Mouse (Mus musculus): ENCODE data around the gene Flnb. TPM values are rescaled to one million over a fixed set of nuclear protein-coding genes. Genes with fewer than 3 reads are reported as not detected.

The Flnb gene
- total RNA-seq, 2 experiments from 2014 or later: 21.8 to 22.6 TPM

DNA sequence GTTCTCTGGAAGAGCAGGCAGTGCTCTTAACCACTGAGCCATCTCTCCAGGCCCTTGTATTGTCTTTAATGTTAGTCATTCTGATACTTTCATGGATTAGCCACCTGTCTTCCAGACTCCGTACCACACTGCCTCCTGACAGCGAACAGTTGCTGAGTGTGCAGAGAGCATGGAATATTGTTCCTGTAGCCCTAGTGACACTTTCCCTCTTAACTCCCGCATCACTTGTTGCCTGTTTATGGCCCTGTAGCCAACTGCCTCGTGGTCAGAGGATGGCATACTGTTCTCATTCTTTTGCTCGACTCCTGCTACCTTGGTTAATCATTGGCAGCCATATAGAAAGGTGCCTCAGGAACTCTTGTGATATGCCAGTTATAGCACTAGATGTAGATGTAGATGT is 45.4 kb downstream of the Flnb start:
- no peak for DNase-seq

DNA sequence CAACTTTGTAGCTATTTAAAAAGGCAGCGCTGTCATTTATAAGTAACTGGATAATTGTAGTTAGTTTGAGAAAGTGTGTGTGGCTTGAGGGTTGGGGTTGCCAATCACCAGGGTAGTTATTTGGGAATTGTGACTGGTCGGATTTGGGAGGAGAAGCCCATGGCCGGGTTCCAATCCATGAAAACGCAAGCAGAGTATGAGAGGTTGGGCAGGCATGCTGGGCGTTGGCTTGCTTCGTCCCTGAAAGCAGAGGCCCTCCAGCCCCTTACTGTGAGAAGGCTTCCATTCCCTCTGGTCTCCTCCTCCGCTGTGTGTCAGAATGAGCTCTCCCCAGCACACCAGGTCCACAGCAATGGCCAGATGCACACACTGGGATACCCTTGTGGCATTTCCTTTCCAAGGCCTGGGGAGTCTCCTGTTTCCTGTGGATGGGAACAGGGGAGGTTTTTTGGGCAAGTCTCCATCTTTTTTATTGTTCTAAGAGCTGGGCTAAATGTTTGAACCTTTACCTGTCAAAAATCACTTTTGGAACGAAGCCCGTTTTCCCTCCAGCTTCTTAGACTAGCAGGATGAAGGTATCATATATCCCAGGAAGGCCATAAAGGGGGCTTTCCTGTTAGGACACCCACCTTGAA is 46.2 kb downstream of the Flnb start:
- peak; percentile 48 to 65 for DNase-seq

DNA sequence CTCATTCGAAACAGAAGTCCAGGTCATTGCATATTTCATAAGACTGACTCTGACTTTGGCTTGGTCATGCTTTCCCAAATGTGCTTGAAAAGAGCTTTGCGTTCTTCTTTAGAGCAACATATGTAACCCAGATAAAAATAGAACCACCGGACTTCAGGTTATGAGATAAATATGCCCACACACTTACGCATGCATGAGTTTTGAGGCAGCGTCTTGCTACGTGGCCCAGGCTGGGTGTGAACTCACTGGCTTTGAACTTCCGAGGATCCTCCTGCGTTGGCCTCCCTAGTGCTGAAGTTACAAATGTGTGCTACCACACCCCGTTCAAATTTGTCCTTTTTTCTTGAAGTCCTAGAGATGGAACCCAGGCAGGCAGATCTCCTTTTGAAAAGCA is 46.7 kb downstream of the Flnb start:
- DNase-seq: no peak

DNA sequence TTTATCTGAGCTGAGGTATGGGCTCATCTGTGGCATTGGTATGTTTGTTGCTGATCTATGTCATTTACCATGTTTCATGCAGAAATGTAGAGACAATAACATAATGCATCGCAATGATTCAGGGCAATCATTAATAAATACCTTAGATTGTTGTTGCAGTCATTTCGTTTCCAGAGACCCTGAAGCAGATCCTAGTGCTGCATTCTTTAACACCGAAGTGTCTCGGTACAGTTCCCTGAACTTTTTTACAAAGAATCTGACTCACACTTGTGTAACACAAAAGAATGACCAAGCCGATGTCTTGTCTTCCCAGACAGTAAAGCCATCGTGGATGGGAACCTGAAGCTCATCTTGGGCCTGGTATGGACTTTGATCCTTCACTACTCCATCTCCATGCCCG is 49.5 kb downstream of the Flnb start:
- no peak for DNase-seq

DNA sequence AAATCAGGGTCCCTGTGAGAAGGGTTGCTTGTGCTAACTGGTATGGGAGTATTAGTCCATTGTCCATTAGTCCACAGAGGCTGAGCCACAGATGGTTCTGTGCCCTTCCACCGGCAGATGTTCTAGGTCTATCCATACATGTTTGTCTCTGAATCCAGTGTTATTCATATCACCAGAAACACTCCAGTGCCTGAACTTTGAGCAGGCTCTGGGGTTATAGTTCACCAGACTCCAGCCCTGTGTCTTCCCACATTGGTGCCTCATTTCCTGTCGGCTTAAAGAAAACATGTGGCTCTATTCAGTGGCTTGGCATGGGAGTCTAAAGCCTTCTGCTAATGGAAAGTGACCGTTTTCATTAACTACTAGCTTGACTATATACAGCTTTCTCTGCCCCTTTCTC is 50.1 kb downstream of the Flnb start:
- DNase-seq: no peak

DNA sequence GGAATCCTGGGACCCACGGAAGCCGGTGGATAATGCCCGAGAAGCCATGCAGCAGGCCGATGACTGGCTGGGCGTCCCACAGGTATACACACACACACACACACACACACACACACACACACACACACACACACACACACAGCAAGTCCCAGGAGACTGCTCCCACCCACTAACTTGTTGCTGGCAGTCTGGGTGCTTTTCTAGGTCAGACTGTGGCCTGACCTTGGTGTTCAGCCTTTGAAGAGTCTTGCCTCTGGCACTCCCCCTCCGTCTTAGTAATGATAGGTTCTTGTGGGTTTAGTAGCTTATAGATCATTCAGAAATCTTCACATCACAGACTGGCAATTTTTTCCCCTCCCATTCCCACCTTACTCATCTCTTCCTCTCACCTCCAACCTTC is 52.0 kb downstream of the Flnb start:
- DNase-seq: no peak

DNA sequence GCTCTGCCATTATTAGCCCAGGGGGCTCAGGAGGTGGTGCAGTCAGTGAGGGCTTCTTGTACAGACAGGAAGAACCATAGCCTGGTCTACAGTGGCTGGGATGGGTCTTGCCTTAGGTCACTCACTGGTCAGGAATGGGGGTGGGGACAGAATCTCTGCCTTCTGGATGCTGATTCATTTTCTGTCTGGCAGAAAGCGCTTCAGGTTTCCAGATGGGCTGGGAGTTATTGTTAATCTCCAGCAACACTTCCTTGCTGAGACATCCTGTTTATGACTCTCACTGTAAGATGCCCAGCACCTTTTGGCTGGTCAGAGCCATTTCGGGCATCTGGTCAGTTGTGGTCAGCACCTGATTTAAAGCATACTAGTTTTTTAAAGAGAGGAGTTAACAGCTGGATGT is 55.8 kb downstream of the Flnb start:
- peak in 1 of 2 experiments; percentile 51 for DNase-seq

DNA sequence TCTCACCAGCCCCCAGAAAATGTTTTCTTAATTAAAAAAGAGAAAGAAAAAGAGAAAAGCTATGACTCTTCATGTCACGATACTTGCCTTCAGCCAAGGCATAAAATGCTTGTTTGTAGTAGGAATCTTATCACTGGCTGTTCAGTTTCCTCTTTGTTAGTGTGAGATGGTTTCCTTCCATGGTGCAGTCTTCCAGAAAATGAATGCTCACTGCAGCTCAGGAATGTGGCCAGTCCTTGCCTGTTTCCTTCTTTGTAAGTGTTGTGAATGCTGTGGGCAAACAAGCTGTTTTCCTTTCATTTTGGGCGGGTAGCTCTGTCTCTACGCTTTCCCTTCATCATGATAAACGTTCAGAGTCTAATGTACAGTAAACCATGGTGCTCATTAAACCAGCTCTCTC is 56.7 kb downstream of the Flnb start:
- DNase-seq: no peak

DNA sequence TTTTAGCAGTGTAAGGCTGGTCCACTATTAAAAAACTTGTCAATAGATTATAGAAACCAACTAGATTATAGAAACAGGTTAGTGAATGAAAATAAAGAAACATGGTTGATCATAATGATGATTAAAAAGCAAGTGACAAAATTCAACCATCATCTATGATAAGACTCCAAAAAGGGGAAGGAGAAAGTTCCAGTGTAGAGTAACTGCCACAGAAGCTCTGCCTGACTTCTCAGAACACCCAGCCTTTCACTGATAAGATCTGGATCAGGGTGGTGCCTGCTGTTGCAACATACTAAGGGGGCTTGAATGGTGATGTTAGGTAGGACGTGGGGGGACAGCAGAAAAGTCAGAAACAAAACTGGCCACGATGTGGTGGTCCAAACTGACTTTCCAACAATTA is 60.2 kb downstream of the Flnb start:
- no peak for DNase-seq

DNA sequence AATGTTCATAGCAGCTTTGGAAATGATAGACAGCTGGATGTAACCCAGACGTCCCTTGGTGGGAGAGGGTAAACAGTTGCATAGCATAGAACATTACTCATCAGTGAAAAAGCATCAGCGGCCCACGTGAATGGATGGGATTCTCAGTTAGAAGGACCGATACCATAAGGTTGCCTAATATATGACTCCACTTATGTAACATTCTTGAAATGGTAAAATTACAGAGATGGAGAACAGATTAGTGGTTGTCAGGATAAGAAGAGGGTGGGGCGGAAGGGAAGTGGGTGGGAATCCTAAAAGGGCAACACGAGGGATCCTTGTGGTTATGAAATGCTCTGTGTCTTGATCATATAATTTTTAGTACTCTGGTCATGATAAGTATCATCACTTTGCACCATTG is 62.6 kb downstream of the Flnb start:
- no peak for DNase-seq

DNA sequence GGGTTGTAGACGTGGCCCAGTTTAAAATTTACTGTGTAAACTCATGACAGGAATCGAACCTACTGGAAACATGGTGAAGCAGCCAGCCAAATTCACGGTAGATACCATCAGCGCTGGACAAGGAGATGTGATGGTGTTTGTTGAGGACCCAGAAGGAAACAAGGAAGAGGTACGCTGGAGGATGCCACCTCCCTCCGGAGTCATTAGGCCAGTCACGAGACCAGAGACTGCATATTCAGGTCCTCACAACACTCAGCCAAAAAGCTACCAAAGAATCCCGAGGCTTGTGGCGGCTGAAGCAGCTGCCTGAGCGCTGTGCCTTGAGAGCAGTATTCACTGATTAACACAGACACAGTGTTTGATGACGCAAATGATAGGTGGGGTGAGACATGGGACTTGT is 63.8 kb downstream of the Flnb start:
- DNase-seq: no peak

DNA sequence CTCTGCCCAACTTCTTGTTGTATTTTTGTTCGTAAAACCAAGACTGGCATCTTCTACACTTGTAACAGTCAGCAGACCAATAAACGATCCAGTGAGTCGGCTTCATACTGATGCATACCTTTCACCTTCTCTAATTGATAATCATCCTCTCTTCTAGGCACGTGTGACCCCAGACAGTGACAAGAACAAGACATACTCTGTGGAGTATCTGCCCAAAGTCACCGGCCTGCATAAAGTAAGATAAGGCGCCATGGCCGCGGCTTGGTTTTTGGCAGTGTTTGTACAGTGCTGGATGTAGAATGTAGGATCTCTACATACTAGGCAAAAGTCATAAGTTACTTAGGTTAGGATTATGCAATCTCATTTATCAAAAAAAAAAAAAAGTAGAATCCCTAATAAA is 64.3 kb downstream of the Flnb start:
- no peak for DNase-seq

DNA sequence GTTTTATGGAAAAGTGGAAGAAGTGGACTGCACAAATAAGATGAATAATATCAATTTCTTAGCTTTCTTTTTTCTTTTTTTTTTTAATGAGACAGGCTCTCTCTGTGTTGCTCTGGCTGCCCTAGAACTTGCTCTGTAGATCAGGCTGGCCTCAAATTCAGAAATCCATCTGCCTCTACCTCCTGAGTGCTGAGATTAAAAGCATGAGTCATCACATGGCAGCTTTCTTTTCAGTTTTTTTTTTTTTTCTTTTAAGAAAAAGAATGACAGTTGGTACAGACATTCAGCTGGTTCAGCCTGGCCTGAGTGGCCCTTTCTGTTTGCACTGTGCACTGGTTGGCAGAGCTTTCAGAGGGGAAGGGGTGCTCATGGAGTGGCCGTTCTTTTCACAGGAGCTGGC is 66.4 kb downstream of the Flnb start:
- DNase-seq: no peak

DNA sequence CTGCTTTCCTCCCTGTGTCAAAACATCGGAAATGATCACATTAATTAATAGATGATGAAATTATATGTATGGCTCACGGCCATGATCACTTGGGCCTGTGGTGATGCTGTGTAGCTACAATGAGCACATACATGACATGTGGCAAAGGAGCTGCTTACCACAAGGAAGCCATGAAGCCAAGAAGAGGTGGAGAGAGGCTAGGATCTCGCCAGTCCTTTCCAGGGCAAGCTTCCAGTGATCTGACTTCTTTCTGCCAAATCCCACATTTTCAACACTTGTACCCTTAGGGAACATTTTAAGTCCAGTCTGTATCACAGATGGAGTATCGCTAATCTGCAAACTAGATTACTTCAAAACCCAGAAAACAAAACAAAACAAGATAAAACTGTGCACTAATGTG is 67.1 kb downstream of the Flnb start:
- no peak for DNase-seq

DNA sequence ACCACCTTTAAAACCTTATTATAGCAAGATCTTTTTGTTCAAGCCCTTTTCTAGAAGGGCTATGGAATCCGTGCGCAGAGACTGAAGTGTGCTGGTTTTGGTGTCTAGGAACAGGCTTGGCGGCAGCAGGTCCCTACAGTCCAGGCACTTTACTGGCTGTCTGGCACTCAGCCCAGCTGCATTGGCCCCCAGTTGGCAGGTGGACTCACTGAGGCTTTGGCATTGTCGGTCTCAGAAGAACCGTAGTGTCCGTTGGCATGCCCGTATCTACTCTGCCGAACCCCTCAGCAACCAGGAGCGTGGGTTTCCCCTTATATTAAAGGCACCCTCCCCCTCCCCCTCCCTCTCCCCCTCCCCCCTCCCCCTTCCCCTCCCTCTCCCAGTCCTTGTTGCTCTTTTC is 67.8 kb downstream of the Flnb start:
- no peak for DNase-seq

DNA sequence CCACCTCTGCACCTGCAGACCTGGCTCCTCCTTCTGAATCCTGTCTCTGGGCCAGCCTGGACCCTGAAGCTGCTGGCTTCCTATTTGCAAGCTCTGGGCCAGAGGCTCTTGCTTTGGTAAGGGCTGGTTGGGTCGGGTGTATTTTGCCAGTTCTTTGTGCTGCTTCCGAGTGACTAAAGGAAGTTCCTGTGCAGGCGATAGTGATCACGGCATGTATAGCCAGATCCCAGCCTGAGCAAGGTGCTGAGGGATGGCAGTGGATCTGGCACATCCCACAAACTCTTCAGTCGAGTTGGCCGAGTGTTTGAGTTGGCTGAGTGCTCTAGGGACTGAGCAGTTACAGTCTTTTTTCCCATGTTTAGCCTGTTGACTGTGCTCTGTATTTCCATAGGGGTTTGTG is 68.3 kb downstream of the Flnb start:
- DNase-seq: no peak

DNA sequence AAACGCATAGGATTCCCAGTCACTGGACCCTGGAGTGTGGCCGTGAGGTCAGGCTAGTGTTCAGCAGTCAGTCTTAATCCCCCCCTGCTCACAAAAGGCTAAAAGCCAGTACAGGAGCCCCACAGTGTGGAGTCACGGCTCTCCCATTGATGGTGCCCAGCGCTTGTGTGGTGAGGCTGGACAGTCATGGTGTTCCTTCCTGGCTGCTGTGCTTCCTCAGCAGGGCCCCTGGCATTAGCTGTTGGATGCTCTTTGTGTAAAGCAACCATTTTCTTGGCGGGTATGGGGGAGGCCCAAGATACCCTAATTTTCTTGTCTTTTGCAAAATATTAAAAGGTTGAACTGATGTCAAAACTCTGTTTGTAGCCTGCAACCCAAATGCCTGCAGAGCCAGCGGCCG is 69.4 kb downstream of the Flnb start:
- no peak for DNase-seq

DNA sequence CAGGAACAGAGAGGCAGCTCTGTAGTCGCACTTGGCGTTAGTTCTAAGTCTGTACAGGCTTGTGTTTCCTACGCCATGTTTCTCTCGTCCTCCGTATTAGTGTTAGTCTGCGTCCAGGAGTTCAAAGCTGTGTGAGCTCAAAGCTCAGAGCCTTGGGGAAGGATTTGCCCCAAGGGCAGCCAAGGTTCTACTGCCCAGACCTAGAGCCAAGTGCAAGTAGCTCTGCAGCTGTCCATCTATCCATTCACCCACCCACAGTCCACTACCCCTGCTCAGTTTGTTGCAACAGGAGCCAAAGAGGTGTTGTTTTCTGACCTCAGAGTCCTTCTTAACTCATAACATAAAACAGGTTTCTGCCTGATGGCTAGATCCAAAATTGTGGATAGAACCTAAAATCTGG is 70.5 kb downstream of the Flnb start:
- no peak for DNase-seq

DNA sequence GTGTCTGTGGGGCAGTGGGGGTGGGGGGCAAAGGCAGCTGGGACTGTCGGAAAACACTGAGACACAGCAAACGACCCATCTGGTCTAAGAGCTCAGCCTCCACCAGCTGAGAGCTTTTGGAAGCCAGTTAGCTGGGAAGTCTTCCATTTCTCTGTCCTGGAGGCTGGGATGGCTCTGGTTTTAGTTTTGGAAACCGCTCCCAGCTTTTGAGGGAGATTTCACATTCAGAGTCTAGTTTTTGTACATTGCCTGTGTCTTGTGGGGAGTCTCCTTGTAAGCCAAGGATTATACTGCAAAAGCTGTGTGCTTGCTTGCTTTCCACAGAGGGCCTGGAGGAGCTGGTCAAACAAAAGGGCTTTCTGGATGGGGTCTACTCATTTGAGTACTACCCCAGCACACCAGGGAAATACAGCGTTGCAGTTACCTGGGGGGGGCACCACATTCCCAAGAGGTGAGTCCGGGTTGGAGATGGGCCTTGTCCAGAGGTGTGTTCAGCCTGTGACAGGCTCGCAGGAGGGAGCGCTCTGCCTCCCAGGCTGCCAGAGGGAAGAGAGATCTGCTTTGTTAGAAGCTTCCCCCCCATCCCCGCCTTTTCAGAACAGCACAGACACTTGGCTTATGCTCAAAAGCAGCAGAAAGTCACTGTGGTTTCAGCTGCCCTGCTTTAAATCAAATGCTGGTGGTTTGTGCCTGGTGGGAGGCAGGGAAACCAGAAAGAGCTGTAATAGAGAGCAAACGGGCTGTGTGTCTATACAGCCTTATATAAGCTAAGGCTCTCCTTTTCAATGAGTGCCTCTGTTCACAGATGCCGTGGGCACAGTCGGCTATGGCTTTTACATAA is 71.3 kb downstream of the Flnb start:
- peak; percentile 32 to 36 for DNase-seq

DNA sequence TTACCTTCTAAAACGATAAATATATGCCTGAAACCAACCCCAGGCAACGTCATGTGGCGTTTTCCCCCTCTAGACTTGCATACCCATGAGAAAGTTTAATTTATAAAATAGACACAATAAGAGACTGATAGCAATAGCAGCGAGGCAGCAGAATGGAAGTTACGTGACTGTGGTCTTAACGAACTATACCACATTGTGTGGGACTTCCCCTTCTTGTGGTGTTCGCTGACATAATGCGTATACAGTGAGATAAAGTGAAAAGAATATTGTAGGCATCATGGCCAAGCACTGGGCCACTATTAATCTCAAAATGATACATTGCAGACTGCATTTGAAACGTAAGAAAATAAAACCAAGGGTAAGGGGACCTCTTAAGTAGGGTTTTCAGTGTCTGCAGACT is 72.1 kb downstream of the Flnb start:
- no peak for DNase-seq

DNA sequence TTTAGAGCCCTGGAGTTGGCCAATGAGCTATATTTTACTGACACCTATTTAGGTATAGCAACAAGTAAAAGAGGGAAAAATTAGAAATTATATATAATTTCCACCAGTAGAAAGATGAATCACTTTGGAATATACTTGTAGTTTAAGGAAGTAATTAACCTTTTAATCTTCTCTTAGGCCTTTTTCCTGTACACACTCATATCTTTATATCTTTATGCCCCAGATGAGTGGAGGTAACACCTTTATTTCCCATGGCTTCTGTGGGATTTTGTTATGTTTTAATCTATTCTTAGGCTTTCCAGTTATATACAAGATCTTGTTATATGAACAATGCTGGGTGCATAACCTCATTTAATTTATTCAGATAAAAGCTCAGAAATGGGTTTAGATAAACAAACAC is 73.6 kb downstream of the Flnb start:
- DNase-seq: no peak

DNA sequence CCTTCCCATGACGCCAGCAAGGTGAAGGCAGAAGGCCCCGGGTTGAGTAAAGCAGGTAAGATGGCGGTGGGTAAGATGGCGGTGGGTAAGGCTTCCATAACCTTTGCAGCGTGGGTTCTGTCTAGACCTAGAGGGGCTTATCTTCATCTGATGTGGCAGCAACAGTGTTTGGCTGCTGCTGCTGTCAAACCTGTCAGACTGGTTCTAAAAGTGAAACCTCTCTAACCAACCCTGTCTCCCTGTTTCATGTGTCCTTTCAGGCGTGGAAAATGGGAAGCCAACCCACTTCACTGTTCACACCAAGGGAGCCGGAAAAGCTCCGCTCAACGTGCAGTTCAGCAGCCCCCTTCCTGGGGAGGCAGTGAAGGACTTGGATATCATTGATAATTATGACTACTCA is 78.4 kb downstream of the Flnb start:
- DNase-seq: no peak

DNA sequence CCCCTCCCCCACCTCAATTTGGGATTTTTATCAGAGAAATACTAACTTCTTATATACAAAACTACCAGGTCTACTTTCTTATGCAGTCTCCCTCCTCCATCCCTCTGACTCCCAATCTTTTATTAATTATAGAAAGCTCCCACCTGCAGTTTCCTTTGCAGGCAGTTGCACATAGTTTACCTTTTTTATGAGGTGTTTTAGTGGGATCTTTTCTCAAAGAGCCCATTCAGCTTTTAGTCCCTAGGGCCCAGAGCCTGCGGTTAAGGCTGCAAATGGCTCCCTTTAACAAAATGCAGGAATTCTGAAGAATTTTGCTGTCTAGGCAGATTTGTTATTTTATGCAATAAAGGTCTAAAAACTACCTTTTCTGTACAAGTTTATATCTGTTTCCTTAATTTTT is 78.9 kb downstream of the Flnb start:
- DNase-seq: no peak

DNA sequence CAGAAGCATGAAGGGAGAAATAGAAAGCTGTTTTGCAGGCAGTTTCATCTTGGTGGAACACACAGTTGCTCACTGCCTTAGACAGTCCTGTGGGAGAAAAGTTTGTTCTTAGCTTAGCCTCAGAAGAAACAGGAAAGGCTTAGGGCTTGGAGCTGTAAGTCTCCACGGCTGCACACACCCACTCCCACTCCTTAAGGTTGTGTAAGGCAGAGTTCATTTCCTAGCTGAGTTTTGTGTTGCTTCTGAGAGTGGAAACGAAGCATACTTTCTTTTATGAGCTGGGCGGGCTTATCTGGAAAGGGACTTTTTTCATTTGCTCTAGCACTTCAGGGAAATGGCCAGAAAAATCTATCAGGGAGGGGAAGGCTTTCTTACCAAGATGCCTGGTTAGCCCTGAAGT is 82.2 kb downstream of the Flnb start:
- DNase-seq: no peak
